Comparison of ENCODE assay signal across 20 mouse cellular contexts in the genomic region with DNA sequence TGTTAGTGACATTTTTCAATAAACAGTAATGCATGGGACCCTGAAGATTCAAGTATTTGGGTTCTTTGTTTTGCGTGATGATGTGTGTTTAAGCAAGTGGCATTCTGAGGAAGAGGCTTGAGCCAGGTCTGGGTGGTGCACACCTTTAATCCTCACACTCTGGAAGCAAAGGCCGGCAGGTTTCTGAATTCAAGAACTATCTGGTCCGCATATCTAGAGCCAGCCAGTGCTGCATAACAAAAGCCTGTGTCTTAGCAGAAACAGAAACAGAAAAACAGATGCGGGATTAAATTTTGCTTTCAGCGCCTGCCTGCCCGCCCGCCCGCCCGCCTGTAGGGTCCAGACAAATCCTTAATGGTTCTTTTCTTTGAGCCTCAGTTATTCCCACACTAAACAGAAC.
"Had no signal": no experiment of that assay in that cellular context is flagged by ENCODE, and none has a peak within 500 bp of the region (broad histone marks: within the 10 kb centered on the region; RNA-seq: fewer than 3 reads in every experiment).

No protein-coding gene starts in this region.

- H3K27ac ChIP-seq: macrophage; midbrain, embryonic 13.5 days; neural tube, embryonic 13.5 days; neural tube, embryonic 15.5 days; stomach, embryonic 15.5 days; stomach, postnatal 0 days had no signal

- H3K4me3 ChIP-seq: lung, embryonic 15.5 days; megakaryocyte, embryonic 14.5 days; midbrain, embryonic 13.5 days; myocyte; neural tube, embryonic 13.5 days; neural tube, embryonic 15.5 days; stomach, embryonic 15.5 days had no signal

- DNase-seq: liver, postnatal 0 days; lung, adult 2 months; lung, postnatal 14 days; lung, postnatal 36 days; retina, postnatal 1 day; right cerebral cortex, adult 18-20 months; right cerebral cortex, postnatal 25 days; right cerebral cortex, postnatal 4 days; thymus, adult 2 months; thymus, postnatal 25 days; thymus, postnatal 4 days had no signal
